Mouse (Mus musculus): Measurements from ENCODE around the gene Acoxl.
"Not testable (repeated sequence)": the region's sequence is repeated elsewhere in the genome, so short reads cannot be mapped to it uniquely, and the experiment has no call there.

Acoxl gene

GRCm38 (mm10) chr2:128079316-128079715 lies 240.6 kb downstream of the Acoxl start:
- no peak for DNase-seq (ENCODE audit: low spot score)

DNA sequence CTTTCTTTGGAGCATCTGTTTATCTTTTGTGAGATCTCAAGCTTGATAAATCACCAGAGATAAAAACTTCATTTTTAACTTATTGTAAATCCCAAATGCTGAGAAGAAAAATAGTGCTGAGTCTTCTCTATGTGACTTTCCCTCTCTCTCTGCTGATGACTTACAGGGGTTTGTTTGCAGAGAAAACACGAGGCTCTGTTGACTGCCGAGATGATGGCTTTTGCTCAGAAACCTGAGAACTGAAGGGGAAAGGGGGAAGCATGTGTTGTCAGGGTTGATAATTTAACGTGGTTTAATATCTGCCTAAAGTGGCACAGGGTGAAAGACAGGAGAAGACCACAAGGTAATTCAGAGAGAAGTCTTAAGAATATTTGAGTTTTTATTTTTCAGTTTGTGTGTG lies 245.2 kb downstream of the Acoxl start:
- no peak for DNase-seq (ENCODE audit: low spot score)

GRCm38 (mm10) chr2:128084607-128085006 lies 245.9 kb downstream of the Acoxl start:
- DNase-seq (ENCODE audit: low spot score) = no peak

DNA sequence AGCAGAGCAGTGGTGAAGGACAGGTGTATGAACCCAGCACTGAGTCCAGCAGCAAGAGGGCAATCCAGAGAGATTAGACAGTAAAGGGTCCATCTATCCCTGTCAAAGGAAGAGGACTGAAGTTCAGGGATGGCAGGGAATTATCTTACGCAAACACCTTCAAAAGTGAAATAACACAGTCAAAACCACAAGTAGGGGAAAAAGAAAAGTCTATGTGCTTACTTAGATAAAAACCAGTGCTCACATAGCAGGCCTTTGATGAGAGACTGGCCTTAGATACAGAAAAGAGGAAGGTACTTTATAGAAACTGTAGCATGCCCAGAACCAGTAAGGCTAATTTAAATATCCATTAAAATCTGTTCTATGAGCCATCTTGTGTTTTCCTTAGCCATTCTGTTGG lies 246.8 kb downstream of the Acoxl start:
- no peak for DNase-seq (ENCODE audit: low spot score)

DNA sequence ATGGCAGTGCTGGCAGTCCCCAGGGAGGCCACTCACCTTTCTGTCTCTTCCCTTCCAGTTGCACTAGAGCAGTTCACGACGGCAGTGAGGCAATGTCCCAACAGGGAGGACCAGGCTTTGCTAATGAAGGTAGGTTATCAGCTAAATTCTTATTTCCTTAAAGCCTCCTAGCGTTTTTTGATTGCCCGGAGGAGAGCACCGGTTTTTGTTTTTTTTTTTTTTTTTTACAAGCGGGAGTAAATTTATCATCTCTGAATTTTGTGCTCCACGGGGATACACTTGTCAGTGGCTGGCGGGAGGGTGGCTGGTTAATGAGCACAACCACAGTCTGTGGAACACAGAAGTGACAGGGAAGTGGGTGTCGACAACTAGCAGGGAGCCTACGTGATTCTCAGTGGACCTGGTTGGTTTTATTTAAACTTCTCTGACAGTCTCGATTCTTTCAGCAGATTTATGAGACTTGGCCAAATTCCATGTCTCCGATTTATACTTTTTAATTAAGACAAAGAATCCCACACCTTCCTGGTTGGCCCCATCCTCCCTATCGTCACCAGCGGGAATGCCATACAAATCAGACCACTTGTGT lies 247.7 kb downstream of the Acoxl start:
- DNase-seq (ENCODE audit: low spot score) = no peak

GRCm38 (mm10) chr2:128086996-128087526 lies 248.4 kb downstream of the Acoxl start:
- no peak for DNase-seq (ENCODE audit: low spot score)

GRCm38 (mm10) chr2:128087798-128088545 lies 249.3 kb downstream of the Acoxl start:
- DNase-seq (ENCODE audit: low spot score) = no peak

GRCm38 (mm10) chr2:128090283-128090885 lies 251.7 kb downstream of the Acoxl start:
- no peak for DNase-seq (ENCODE audit: low spot score)

DNA sequence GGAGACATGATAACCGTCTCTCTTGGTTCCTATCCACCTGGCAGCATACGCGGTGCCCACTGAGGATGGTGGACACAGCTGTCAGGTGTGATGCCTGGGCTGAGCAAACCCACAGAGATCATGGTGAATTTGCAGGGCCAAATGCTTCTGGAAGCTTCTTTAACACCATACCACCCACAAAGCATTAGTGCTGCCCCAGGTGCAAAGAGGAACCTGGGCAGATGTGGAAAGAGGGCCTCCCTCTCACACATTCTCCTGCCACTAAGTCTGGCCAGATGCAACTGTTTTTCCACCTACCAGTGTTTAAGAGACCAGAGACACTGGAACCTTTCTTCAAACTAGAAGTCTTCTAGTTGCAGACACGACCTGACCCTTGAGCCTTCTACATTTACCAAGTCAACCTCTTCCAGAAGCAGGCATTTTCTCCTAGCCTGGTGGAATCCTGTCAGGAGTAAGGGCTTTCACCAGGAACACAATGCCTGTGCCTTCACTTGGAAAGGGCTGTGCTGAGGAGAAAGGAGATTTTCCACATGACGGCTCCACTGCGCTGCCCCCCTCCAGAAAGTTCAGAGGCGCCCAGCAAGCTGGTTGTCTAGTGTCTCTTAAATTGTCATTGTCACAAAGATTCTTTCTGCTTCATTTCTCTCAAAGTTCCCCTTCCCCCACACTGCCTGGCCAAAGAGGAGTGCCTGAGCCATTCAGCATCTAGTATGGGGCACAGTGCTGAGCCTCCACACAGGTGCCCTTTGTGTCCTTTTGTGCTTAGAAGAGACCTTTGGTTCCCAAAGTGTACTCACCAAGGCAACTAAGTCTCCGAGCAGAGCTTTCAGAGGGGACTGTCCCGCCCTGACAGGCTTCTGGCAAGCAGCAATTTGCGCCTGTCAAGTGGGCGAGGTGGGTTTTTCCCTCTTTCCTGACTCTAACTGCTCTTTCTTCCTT lies 253.0 kb downstream of the Acoxl start:
- no peak for DNase-seq (ENCODE audit: low spot score)

- no peak for DNase-seq (ENCODE audit: low spot score)
Measured at GRCm38 (mm10) chr2:128092451-128092850, 253.8 kb downstream of the Acoxl start.

DNA sequence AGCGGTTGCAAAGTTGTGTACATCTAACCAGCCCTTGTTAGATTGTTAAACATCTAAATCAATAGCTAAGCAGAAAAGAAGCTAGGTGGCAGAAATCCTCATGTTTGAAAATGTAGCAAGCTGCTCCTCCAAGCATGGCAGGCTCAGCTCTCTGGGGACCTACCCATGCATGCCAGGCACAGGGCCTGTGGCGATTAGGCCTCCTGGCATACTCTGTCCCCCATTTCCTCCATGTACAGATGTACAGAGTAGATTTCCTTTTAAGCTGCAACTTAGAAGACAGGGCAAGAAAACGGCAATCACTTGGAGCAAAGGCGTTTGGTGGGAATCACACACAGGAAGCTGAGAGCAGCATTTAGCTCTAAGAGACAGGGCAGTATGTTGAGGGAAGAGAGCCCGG lies 255.5 kb downstream of the Acoxl start:
- no peak for DNase-seq (ENCODE audit: low spot score)

- no peak for DNase-seq (ENCODE audit: low spot score)
Measured at GRCm38 (mm10) chr2:128094602-128095001, 255.9 kb downstream of the Acoxl start.

GRCm38 (mm10) chr2:128095270-128095669 lies 256.6 kb downstream of the Acoxl start:
- no peak for DNase-seq (ENCODE audit: low spot score)

- DNase-seq (ENCODE audit: low spot score) = no peak
Measured at GRCm38 (mm10) chr2:128096070-128096469, 257.4 kb downstream of the Acoxl start.

- not testable (repeated sequence) for DNase-seq (ENCODE audit: low spot score)
Measured at GRCm38 (mm10) chr2:128098118-128098517, 259.4 kb downstream of the Acoxl start.

- no peak for DNase-seq (ENCODE audit: low spot score)
Measured at GRCm38 (mm10) chr2:128102086-128102485, 263.4 kb downstream of the Acoxl start.

GRCm38 (mm10) chr2:128104815-128105214 lies 266.1 kb downstream of the Acoxl start:
- no peak for DNase-seq (ENCODE audit: low spot score)

- DNase-seq (ENCODE audit: low spot score) = no peak
Measured at GRCm38 (mm10) chr2:128105651-128106050, 267.0 kb downstream of the Acoxl start.

DNA sequence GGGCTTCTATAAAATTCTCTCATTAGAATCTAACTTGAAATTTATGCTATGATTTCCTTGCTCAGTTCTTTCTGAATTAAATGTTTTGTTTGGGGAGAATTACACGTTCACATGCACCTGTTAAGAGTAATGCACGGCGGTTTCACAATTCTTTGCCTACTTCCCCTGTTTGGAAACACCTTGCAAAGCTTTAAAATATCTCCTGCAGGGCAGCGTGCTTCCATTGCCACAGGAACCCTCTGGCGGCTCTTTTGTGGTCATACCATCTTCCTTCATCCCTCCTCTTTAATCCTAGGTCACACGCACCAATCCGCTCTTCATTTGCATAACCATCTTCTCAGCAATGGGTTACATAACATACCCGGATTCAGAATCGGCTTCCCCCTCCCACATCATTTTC lies 272.9 kb downstream of the Acoxl start:
- DNase-seq (ENCODE audit: low spot score) = no peak

- no peak for DNase-seq (ENCODE audit: low spot score)
Measured at GRCm38 (mm10) chr2:128114621-128115020, 275.9 kb downstream of the Acoxl start.

DNA sequence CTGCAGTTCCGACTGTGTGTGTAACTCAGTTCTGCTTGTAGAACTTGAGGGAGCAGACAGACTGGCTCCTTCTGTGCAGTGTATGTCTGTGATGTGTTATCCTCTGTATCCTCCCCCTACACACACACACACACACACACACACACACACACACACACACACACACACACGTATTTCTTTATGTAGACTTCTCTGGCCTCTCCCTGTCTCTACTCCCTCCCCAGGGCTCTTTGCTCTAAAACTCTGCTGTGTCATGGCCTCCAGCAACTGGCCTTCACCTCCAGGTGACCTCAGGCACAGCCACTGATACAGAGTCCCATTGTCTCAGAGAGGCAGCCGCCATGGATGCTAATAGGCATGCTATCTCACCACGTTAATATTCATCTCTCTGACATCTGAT lies 276.9 kb downstream of the Acoxl start:
- DNase-seq (ENCODE audit: low spot score) = no peak

- no peak for DNase-seq (ENCODE audit: low spot score)
Measured at GRCm38 (mm10) chr2:128117605-128118004, 278.9 kb downstream of the Acoxl start.
